Mouse (Mus musculus): ENCODE results near the gene Fuz.

The Fuz gene

DNA sequence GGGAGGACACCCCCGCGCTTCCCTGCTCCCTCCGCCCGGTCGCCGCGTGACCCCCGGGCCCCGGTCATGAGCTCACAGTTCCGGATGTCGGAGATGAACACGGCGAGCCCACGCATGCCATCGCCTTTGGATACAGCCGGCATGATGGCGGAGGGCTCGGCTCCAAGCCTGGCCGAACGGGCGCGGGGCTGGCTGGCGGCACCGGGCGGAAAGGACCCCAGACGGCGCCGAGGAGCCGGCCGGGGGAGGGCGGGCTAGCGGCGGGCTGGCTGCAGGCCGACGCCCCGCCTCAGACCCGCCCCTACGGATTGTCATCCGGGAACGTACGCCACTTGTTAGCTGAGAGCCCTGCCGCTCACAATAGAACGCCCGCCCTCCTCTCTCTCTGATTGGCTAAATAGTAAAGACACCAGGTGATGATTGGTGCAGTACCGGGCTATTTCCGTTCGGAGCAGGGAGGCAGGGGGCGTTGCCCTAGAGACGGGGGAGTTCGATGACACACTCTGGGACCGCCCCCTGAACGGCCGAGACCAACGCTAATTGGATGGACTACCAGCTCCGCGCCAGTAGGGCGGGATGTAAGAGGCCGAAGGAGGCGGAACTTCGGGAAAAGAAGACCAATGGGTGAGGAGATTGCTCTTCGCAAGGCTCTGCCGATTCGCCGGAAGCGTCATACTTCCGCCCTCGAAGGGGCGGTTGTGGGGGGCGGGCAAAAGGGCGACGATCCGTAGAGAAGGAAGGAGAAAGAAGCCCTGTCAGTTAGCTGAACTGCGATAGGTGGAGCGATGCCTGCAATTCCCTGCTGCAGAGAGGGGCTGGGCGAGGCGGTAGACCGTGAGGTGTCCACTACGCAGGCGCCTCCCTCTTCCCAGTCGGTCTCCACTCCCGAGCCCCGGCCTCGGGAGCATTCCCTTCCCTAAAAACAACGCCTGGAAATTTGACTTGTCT, 33.6 kb downstream of the Fuz start, which contains the start of gene Ap2a1:
Ap2a1 (minus strand) TSS at position 293 of the 948 bp plus-strand sequence.
- peak; percentile 100 for DNase-seq

DNA sequence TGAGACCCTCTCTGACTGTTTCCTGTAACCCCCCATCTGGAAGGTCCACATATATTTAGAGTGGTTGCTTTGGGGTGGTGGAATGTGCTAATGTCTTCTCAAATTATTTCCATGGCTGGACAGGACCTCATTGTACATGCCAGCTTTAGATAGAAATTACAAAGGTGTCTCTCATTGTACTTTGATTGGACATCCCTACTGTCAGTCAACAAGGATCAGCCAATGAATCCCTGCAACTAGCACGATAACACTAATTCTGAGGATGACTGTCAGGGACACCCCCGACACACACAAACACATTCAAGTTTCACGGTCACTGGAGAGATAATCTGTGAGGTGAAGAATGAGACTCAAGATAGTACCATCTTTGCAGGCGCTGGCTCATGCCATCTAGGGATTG, 42.8 kb downstream of the Fuz start:
- DNase-seq = no peak

DNA sequence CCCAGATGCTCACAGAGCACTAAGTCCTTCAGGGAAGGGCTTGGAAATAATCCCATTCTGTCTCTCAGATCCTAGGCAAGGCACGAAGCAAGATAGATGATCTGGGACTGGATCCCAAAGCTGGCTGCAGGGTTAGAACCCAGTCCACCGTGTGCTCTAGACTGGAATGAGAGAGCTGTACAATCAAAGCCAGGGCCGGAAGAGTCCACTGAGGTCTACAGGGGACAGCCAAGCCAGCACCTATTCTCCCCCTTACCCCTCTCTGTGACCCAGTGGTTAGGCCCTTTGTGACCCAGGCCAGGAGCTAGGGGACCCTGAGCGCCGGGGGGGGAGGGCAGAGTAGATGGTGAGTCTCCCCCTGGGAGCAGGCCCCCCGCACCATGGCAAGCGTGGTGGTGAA, 47.0 kb downstream of the Fuz start, which contains the start of gene Tsks:
Tsks (plus strand) TSS at position 301 of the 400 bp plus-strand sequence.
- no peak for DNase-seq

DNA sequence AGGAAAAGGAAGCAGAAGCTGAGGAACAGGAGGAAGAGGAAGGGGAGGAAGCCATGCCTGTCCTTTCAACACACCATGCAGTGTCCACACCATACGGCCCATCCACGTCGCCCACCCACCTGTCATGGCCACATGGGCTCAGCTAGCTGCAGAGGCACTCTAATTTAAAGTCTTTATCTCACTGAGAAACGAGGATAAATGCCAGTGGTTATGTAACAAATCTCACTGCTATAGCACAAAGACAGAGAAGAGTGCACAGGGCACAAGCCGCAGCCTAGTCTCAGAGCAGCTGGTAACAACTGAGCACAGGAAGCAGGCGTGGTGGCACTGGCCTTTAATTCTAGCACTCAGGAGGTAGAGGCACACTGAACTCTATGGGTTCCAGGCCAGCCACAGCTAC, 54.0 kb downstream of the Fuz start:
- DNase-seq = no peak

DNA sequence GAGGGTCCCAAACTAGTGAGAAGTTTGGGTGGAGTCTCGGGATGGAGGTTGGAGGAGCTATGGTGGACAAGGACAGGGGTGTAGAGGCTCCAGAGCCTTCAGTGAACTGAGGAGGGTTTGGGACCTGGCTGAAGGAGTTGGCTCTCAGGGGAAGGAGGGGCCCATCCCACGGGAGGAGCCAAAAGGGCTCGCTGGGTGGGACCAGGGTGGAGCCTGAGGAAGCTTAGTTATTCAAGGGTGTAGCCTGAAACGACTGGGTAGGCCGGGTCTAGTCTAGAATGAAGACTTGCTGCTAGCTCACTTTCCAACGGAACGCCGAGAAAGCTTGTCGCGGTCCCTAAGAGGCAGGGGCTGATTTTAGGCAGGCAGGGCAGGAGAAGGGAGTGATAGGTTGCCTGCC, 56.1 kb downstream of the Fuz start:
- peak; percentile 94 for DNase-seq
